In genomic region chr7:89526731-89527429, GRCm38 (mm10) we compare ENCODE assay signal across 7 mouse cellular contexts. TPM values are rescaled to one million over a fixed set of nuclear protein-coding genes. Genes with fewer than 3 reads are reported as not detected.
DNase-seq lines count a peak whose midpoint lies in the region; ATAC-seq lines count a peak whose summit lies in the region.

Prss23 (minus strand) TSS chr7:89527187.

- no peak within 1 kb of the TSS for H3K27ac ChIP-seq in neural tube, embryonic 11.5 days (ENCODE audit: low read depth, low read length)
- peak within 1 kb of the TSS; percentile 74 for H3K27ac ChIP-seq in embryonic facial prominence, embryonic 13.5 days
- H3K27ac ChIP-seq in limb, embryonic 12.5 days = no peak within 1 kb of the TSS

- no peaks in the 10 kb centered on the region for H3K9me3 ChIP-seq in neural tube, embryonic 11.5 days (ENCODE audit: control insufficient read depth, low read length)
- no peaks in the 10 kb centered on the region for H3K9me3 ChIP-seq in embryonic facial prominence, embryonic 13.5 days
- H3K9me3 ChIP-seq in limb, embryonic 12.5 days = no peaks in the 10 kb centered on the region

- H3K36me3 ChIP-seq in neural tube, embryonic 11.5 days (ENCODE audit: control insufficient read depth, insufficient read depth, low read length) = no peaks in the 10 kb centered on the region
- no peaks in the 10 kb centered on the region for H3K36me3 ChIP-seq in embryonic facial prominence, embryonic 13.5 days
- H3K36me3 ChIP-seq in limb, embryonic 12.5 days = no peaks in the 10 kb centered on the region

- DNase-seq in neural tube, embryonic 11.5 days (ENCODE audit: low spot score) = no peak
- DNase-seq in neural tube, embryonic 10.5 days (ENCODE audit: extremely low spot score, low spot score) = no peak
- DNase-seq in heart, adult 8-10 months (ENCODE audit: low spot score) = no peak
- no peak for DNase-seq in natural killer cell, adult 2 months (ENCODE audit: low spot score in 2 of 2)
- DNase-seq in right cerebral cortex, postnatal 4 days = no peak

- H3K4me2 ChIP-seq in neural tube, embryonic 11.5 days (ENCODE audit: low read depth) = no peak within 1 kb of the TSS
- H3K4me2 ChIP-seq in embryonic facial prominence, embryonic 13.5 days = peak within 1 kb of the TSS; percentile 10
- H3K4me2 ChIP-seq in limb, embryonic 12.5 days = no peak within 1 kb of the TSS

- ATAC-seq in neural tube, embryonic 11.5 days (ENCODE audit: insufficient read depth, low FRiP score, low TSS enrichment) = no peak
- ATAC-seq in embryonic facial prominence, embryonic 13.5 days (ENCODE audit: insufficient number of reproducible peaks, insufficient read depth, low FRiP score, low TSS enrichment, low read depth) = 0 out of 2 replicates have a peak, but pooled peaks have one; percentile 26
- no peak for ATAC-seq in limb, embryonic 12.5 days (ENCODE audit: insufficient number of reproducible peaks, insufficient read depth, low FRiP score, low TSS enrichment, low read depth)

- WGBS in neural tube, embryonic 11.5 days = 81% methylated on average over 16 of the region's 16 CpGs
- WGBS in embryonic facial prominence, embryonic 13.5 days = 22% methylated on average over 16 of the region's 16 CpGs
- 55% methylated on average over 16 of the region's 16 CpGs for WGBS in limb, embryonic 12.5 days

- H3K4me1 ChIP-seq in neural tube, embryonic 11.5 days (ENCODE audit: control insufficient read depth, insufficient read depth, low read length) = no peaks in the 10 kb centered on the region
- peaks cover 28% of the 10 kb centered on the region for H3K4me1 ChIP-seq in embryonic facial prominence, embryonic 13.5 days
- H3K4me1 ChIP-seq in limb, embryonic 12.5 days (replicated peaks) = peaks cover 12% of the 10 kb centered on the region

- H3K9ac ChIP-seq in neural tube, embryonic 11.5 days (ENCODE audit: low read length) = no peak within 1 kb of the TSS
- 0 out of 2 replicates have a peak within 1 kb of the TSS, but pooled peaks have one; percentile 40 for H3K9ac ChIP-seq in embryonic facial prominence, embryonic 13.5 days
- no peak within 1 kb of the TSS for H3K9ac ChIP-seq in limb, embryonic 12.5 days (replicated peaks)

- no peak within 1 kb of the TSS for H3K4me3 ChIP-seq in neural tube, embryonic 11.5 days (ENCODE audit: low read depth, low read length)
- H3K4me3 ChIP-seq in embryonic facial prominence, embryonic 13.5 days = no peak within 1 kb of the TSS
- H3K4me3 ChIP-seq in limb, embryonic 12.5 days (replicated peaks) = no peak within 1 kb of the TSS

- no peaks in the 10 kb centered on the region for H3K27me3 ChIP-seq in neural tube, embryonic 11.5 days (ENCODE audit: control insufficient read depth, insufficient read depth, low read length)
- H3K27me3 ChIP-seq in embryonic facial prominence, embryonic 13.5 days = no peaks in the 10 kb centered on the region
- no peaks in the 10 kb centered on the region for H3K27me3 ChIP-seq in limb, embryonic 12.5 days

RNA-seq across cellular contexts. Expression of gene Prss23, which starts in this region (rescaled TPM):
- polyA plus RNA-seq in neural tube, embryonic 11.5 days (2014; fragmentation: Nextera tagmentation; extraction: Ambion mirVana) = 22.1 and 23.0 TPM in 2 replicates
- polyA plus RNA-seq in embryonic facial prominence, embryonic 13.5 days (2015; fragmentation: Nextera tagmentation; extraction: Ambion mirVana) = 105 and 109 TPM in 2 replicates
- total RNA-seq in heart, adult 8-10 months (2022) = 10 to 100 TPM; 12.3 to 19.3 (median 17.8) TPM
- polyA plus RNA-seq in limb, embryonic 12.5 days (2016; fragmentation: Nextera tagmentation; extraction: Ambion mirVana) = 19.2 and 19.3 TPM in 2 replicates
